Mouse (Mus musculus): ENCODE results near the gene Gm3854.
"Not testable (repeated sequence)": the region's sequence is repeated elsewhere in the genome, so short reads cannot be mapped to it uniquely, and the experiment has no call there.

The Gm3854 gene

DNA sequence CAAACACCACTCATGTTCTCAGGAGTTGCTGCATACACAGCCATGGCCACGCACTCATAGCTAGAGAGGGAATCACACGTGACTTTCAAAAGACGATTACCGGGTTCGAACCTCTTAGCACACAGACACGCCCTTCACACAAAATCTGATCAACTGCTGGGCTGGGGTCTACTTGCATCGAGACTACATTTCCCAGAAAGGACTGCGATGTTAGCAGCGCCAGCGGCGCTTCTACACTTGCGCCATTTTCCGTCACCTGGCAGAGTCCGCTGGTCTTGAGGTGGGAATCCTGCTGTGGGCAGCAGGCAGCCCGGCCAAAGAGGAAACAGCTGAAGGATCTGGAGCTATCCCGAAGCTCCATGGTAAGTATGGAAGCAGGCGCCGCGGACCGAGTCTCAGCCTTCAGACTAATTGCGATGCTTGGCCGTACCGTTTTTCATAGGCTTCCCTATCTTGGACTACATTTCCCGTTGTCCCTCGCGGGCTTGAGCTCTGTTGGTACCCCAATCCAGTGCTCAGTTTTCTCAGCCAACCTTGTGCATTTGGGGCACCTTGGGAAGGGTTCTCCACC lies at the start of gene Gm3854:
TSS of gene Gm3854 (plus strand) at position 259 of the 571 bp plus-strand sequence.
- DNase-seq (ENCODE audit: low spot score in 2 of 2), result peak; percentile 14 to 27

DNA sequence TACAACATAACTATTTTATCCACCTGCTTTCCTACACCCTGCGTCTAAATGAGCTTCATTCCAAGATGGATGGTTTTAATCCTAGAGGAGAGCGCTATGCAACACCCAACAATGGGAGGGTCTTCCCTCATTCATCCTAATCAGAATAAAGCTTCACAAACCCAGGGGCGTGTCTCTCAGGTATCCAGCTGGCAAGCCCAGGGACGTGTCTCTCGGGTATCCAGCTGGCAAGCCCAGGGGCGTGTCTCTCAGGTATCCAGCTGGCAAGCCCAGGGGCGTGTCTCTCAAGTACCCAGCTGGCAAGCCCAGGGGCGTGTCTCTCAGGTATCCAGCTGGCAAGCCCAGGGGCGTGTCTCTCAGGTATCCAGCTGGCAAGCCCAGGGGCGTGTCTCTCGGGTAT lies 42.8 kb upstream of the Gm3854 start:
- DNase-seq (ENCODE audit: low spot score in 2 of 2), result not testable (repeated sequence)

DNA sequence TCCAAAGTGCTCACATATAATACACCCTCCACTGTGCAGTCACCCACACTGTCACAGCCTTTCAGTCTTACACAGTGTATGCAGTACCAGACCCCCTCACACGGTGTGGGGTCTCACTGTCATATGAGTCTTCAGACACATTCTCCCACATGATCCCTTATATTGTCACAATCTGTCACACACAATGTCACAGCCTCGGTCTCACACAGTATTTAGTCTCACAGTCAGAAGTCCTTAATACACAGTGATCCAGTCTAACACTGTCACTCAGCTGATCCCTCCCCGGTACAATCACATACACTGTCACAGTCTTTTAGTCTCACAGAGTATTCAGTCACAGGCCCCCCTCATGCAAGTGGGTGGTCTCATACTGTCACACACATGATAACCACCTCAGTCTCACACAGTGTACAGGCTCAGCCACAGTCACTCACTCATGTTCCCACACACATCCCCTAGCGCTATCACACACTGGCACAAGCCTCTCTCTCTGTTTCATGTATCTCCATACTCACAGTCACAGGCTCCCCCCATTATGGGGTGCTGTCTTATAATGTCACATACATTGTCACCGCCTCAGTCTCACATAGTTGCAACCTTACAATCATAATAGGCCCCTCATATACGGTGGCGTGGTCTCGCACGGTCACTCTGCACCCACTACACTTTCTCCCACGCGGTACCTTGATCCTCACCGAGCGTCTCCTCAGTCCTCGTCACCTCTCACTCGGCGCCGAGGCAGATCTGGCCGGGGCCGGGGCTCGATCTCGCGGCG lies 12.9 kb upstream of the Gm3854 start:
- DNase-seq (ENCODE audit: low spot score in 2 of 2), result peak in 1 of 2 experiments; percentile 1

DNA sequence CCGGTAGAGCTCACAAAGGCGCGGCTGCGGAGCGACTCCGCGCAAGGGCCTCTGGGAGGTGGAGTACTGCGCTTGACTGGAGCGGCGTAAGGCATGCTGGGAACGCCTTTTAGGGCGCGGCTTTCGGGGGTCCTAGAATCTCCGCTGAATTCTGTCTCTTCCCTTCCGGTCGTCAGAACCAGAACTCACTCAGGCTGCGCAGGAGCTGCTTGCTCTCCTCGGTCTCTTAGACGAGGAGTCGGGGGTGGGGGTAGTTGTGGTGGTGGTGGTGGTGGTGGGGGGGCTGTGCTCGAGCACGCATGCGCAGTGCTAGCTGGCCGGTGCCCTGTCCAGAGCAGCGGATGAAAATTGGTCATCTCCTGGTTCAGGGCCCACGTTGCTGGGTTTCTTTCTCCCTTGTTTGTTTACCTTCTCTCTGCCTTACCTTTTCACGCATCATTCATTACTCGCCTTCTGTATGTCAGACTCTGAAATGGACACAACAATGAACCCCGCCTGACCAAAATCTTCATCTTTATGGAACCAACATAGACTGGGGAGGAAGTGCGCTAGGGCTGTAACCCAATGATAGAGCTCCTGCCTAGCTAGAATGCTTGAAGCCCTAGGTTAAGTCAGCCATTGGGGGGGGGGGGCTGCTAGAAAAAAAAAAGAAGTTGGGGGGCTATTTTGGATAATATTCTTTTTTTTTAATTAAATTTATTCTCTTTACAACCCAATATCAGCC lies 12.2 kb upstream of the Gm3854 start, which contains the start of gene Zfp583:
TSS of gene Zfp583 (minus strand) at position 53 of the 724 bp plus-strand sequence.
- peak; percentile 80 to 81 for DNase-seq (ENCODE audit: low spot score in 2 of 2)

DNA sequence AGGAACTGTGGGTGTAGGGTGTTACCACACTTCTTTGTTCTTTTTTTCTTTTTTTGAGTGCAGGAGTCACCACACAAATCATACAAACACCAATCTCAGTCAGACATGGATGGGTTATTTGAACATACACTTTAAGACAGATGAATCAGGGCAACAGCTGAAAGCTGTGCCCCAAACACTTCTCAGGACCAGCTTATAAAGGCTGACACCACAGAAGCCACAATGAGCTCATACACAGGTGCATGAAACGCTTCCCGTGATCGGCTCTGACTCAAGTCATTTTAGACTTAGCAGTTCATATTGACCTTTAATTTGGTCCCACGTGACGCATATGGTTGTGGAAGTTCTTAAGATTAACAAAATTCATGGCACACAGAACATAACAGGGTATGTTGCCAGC lies 3.7 kb upstream of the Gm3854 start:
- DNase-seq (ENCODE audit: low spot score in 2 of 2), result no peak

DNA sequence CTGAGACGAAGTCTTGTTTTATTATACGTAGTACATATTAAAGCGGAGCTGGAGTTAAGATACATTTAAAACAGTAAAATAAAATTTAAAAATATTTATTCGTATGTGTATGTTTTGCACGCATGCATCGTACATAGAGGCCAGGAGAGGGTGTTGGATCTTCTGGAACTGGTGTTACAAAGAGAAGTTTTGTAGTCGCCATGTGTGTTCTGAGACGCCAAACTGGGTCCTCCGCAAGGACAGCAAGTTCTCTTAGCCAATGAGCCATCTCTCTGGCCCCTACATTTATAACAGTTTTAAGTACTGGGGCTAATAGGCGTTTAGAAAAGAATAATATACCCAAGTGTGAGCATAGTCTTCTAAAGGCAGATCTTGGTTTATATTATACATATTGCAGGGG lies 565 bp downstream of the Gm3854 start:
- DNase-seq (ENCODE audit: low spot score in 2 of 2), result no peak

DNA sequence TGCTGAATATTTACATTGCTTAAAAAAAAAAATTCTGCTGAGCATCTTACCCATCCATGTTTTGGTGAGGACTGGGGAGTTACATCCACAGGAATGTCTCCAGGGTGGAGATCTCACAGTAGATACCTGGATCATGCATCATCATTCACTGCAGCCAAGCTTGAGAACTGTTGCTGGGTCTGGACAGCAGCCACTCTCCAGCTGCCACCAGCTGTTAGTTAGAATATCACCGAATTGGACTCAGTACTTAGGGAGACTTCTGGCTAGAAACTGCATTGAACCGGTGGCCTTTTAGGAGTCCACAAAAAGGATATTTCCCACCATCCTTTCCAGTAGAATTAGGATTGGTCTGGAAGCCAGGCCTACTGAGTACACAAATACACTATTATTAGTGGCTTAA lies 14.6 kb downstream of the Gm3854 start:
- DNase-seq (ENCODE audit: low spot score in 2 of 2), result no peak

DNA sequence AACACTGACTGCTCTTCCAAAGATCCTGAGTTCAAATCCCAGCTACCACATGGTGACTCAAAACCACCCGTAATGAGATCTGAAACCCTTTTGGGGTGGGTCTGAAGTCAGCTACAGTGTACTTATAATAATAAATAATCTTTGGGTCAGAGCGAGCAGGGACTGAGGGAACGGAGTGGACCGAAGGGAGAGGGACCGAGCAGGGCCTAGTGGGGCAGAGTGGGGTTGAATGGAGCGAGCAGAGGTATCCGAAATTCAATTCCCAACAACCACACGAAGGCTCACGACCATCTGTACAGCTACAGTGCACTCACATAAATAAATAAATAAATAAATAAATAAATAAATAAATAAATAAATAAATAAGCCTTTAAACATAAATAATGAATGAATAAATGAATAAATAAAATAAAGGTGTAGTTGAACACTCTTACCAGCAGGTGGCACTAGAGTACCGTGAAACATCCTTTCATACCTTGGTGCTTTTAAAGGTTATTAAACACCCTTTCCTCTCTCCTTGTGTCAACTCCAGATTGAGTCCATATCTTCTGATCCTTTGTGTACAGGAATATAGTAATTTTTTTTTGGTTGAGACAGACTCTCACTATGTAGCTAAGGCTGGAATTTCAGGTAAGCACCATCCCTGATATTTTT lies 15.5 kb downstream of the Gm3854 start:
- peak in 1 of 2 experiments; percentile 41 for DNase-seq (ENCODE audit: low spot score in 2 of 2)

DNA sequence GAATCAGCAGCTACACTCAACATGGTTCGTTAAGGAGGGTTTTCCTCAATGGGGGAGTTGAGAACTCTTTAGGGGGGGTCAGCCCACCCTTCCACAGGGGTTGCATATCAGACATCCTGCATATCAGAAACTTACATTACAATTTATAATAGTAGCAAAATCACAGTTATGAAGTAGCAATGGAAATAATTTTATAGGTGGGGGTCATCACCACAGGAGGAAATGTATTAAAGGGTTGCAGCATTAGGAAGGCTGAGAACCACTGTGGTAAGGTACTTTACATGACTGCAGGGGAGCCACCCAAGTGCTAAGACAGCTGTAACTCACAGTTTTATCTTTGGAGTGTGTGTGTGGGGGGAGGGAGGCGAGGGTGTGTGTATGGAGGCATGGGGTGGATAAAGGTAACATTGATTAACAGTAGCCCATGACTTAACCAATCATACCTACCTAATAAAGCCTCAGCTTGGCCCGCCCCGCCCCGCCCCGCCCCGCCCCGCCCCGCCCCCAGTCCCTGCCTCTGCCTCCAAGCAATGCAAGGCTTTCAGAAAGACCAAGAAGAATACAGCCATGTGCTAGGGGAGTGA lies 17.0 kb downstream of the Gm3854 start:
- no peak for DNase-seq (ENCODE audit: low spot score in 2 of 2)

DNA sequence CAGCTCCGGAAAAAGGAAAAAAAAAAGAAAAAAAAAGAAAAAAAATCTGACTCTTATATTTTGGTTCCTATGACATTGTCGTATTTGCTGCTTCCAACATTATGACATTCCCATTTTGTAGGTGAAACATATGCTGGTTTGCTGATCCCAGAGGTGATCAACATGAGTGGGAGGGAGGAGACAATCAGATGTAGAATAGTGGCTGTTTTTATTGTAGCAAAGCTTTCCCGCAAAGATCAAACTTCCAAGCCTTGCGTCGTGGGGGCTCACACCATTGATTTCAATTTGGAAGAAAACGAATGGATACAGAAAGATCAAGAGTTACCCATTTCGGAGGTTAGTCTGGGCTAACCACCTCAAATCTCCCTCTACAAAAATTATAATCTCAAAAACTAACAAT lies 18.2 kb downstream of the Gm3854 start:
- no peak for DNase-seq (ENCODE audit: low spot score in 2 of 2)

DNA sequence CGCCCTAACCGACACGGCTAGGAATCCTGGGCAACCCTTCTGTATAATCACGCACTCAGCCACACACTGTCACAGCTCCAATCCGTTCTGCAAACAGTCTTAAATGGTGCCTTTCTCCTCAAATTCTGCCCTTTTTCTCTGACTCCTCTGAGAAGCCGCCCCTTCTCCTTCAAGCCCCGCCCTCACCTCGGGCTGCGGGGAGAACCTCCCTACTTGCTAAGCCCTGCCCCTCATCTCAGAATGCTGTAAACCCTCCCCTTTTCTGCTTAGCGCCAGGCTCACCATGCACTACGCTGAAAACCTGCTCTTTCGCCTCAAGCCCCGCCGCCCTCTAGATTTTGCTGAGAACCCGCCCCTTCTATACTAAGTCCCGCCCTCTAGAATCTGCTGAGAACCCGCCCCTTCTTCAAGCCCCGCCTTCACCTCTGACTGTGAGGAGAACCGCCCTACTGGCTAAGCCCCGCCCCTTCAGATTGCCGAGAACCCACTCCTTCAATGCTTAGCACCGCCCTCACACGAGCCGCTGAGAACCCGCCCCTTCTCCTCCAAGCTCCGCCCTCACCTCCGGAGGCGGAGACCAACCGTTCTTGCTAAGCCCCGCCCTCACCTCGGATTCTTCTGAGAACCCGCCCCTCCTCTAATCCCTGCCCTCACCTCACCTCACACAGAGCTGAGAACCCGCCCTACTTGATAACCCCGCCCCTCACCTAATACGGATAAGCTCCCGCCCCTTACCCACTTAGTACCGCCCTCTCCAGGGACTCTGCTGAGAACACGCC lies 18.9 kb downstream of the Gm3854 start:
- peak; percentile 97 to 98 for DNase-seq (ENCODE audit: low spot score in 2 of 2)

DNA sequence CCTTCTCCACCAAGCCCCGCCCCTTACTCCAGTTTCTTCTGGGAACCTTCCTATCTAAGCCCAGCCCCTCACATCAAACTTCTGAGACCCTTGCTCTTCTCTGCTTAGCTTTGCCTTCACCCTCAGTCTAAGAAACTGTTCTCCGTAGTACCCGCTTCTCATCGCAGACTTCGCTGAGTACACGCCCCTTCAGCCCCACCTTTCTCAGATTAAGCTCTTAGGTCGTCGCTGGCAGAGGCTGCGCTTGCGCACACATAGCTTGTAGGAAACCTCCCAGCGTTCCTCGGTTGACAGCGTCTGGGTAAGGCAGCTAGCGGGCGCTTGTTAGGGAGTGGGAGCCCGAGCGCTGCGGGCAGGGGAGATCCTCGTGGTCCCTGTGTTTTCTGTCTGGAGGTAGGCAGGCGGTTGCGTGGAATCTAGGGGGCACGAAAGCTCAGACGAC lies 19.5 kb downstream of the Gm3854 start, which contains the start of gene Zfp78:
TSS of gene Zfp78 (plus strand) at position 234 of the 442 bp plus-strand sequence.
- peak; percentile 83 to 86 for DNase-seq (ENCODE audit: low spot score in 2 of 2)

DNA sequence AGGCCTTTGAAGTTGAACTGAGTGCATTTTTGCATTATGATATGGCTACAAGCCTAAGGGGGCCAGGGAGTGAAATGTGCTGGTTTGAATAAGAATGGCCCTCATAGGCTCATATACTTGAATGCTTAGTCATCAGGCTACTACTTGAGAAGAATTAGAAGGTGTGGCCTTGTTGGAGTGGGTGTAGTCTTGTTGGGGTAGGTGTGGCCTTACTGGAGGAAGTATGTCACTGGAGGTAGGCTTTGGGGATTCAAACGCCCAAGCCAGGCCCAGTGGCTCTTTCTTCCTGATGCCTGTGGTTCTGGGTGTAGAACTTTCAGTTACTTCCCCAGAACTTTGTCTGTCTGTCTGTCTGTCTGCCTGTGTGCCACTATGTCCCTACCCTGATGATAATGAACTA lies 21.2 kb downstream of the Gm3854 start:
- DNase-seq (ENCODE audit: low spot score in 2 of 2), result no peak

DNA sequence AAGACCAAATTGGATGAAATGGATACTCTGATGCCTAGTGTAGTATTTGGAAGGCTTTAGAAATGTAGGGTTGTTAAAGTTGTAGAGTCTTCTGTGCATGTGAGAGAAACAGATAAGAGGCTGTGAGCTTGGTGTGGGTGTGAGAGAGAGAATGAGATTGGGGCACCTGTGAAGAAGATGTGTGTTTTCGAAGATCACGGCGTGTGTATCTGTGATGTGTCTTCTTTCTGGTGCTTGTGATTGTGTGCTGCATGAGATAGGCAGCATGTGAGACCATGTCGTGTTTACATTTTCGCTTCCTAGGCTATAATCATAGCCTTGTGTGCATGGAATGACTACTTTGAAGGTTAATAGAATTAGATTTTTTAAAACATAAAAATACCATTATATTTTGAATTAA lies 23.6 kb downstream of the Gm3854 start:
- no peak for DNase-seq (ENCODE audit: low spot score in 2 of 2)

DNA sequence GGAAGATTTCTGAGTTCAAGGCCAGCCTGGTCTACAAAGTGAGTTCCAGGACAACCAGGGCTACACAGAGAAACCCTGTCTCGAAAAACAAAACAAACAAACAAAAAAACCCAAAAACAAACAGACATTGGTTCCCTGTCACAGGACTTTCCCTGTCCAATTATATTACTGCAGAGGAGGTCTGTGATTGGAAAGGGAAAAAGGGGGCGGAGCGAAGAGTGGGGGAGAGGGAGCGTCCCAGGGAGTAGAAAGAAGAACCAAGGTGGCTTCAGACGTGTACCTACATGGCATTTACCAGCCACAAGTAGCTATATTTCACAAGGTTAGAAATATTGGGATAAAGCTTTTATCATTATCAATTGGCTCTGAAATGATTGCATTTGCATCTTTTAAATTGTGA lies 24.6 kb downstream of the Gm3854 start:
- DNase-seq (ENCODE audit: low spot score in 2 of 2), result not testable (repeated sequence)

DNA sequence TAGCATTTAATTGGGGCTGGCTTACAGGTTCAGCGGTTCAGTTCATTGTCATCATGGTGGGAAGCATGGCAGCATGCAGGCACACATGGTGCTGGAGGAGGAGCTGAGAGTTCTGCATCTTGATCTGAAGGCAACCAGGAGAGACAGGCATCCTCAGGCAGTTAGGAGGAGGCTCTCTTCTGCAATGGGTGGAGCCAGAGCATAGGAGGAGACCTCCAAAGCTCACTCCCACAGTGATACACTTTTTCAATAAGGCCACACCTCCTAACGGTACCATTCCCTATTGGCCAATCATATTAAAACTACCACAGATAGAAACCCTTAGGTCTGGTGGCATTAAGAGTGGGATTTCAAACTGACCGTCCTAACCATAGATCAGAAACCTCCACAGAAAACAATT lies 25.9 kb downstream of the Gm3854 start:
- no peak for DNase-seq (ENCODE audit: low spot score in 2 of 2)

DNA sequence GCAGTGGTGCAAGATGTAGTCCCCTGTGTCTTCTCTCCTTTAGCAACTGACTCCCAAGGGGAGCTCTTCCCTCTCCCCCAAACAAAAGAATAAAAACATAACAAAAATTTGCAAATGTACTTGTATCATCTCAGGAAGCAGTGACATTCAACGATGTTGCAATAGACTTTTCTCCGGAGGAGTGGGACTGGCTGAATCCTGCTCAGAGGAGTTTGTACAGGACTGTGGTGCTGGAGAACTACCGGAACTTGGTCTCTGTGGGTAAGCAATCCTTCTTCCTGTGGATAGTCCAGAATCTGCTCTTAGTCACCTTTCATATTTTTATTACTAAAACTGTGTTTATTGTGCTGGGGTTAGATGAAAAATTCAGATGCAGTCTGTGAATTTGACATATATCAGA lies 29.4 kb downstream of the Gm3854 start:
- DNase-seq (ENCODE audit: low spot score in 2 of 2), result no peak

DNA sequence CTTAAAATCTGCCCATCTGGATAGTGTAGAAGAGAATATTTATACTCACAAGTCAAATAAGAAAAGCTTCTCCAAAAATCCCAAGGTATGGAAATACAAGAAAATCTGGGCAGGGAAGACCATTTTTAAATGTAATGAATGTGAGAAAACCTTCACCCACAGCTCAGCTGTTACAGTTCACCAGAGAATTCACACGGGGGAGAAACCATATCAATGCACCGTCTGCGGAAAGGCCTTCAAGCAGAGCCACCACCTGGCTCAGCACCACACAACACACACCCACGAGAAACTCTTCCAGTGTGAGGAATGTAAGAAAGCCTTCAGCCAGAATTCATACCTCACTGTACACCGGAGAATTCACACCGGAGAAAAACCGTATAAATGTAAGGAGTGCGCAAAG lies 34.9 kb downstream of the Gm3854 start:
- DNase-seq (ENCODE audit: low spot score in 2 of 2), result no peak

DNA sequence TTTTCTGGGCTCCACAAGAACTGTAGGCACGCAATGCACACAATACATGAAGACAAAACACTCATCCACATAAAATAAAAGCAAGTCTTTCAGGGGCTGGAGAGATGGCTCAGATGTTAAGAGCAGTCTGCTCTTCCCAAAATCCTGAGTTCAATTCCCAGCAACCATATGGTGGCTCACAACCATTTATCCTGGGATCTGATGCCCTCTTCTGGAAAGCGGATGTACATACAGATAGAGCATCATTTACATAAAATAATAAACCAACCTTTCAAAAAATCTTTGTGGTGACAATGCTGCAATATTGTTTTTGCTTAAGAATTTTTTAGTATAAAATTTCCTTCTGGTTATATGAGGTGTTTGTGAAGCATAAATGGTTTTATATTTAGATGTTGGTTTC lies 37.9 kb downstream of the Gm3854 start:
- DNase-seq (ENCODE audit: low spot score in 2 of 2), result no peak

DNA sequence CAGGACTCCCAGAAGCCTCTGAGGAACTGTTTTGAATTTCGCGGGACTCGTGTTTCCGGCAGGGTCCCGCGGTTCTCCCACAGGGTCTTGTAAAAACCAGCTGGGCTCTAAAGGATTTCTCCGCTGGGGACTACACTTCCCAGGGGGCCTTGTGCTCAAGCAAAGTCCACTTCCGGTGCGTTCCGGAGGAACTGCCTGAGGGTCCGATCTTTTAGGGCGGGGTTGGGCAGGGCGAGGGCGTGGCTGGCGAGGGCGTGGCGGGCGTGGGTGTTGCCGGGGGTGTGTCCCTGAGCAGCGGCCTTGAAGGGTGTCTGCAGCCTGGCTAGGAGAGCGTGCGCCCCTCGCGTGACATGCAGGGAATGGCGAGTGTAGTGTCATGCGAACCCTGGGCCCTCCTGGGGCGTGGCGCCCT lies 39.5 kb downstream of the Gm3854 start, which contains the start of gene Zfp28:
TSS of gene Zfp28 (plus strand) at position 252 of the 412 bp plus-strand sequence.
- peak; percentile 91 to 92 for DNase-seq (ENCODE audit: low spot score in 2 of 2)

DNA sequence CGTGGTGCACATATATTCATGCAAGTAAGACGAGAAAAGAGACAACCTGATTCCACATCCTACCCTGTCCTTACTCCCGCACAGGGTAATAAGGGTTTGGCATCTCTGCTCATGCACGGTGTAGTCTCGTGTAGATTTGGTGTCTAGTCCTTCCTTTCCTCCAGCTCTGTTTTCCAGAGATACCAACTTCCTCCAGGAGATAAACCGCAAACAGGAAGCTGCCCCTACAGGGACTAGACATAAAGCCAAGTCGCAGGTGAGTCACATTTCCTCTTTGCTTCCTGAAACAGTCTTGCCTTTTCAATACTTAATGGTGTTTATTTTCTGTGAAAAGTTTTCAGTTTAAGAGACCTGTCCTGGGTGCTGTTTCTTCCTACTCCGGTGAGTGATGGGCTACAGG lies 40.5 kb downstream of the Gm3854 start:
- no peak for DNase-seq (ENCODE audit: low spot score in 2 of 2)
